Mouse (Mus musculus) gastrocnemius, adult 2 months (tissue): ENCODE data around the gene Ptprg. TPM values are rescaled to one million over a fixed set of nuclear protein-coding genes. Genes with fewer than 3 reads are reported as not detected.

Experiments
- DNase-seq: peaks from one replicate; pipeline ENCODE4 v3.0.0; 2022
- H3K27ac ChIP-seq: fragments of 200-600 bp; 2 replicates; pipeline ENCODE4 v1.8.1; 2022; ENCODE audit warnings: mild to moderate bottlenecking
- H3K4me3 ChIP-seq: fragments of 200-600 bp; 2 replicates; pipeline ENCODE4 v1.8.1; 2022; ENCODE audit warnings: mild to moderate bottlenecking, moderate library complexity
- CTCF ChIP-seq: fragments of 200-600 bp; IDR thresholded peaks from 2 replicates; pipeline ENCODE4 v1.8.1; 2022; ENCODE audit warnings: antibody characterized with exemption, mild to moderate bottlenecking, moderate library complexity
- intact Hi-C: fragments of 180-260 bp; cut with DNase I; formaldehyde crosslinking; loops from one replicate; pipeline ENCODE4 v1.15.1; 2025
- long read RNA-seq, 2 experiments: library from polyadenylated mRNA; stranded (forward); transcript quantifications; one replicate each; pipeline ENCODE4 v2.0.0; 2021
- total RNA-seq, 2 experiments: library from RNA; stranded (reverse); gene quantifications; 2 replicates each; pipeline ENCODE4 v1.2.3; 2021

Ptprg gene
- 10 to 100 TPM; 26.3 to 32.5 TPM for total RNA-seq
- long read RNA-seq, experiment 1, partial matches to known transcripts: 4 of 6 reads
- long read RNA-seq, experiment 1, other reads (novel, unspliced or antisense): 2 of 6 reads
- long read RNA-seq, experiment 2, partial matches to known transcripts: 3 of 4 reads
- long read RNA-seq, experiment 2, other reads (novel, unspliced or antisense): 1 of 4 reads

DNA sequence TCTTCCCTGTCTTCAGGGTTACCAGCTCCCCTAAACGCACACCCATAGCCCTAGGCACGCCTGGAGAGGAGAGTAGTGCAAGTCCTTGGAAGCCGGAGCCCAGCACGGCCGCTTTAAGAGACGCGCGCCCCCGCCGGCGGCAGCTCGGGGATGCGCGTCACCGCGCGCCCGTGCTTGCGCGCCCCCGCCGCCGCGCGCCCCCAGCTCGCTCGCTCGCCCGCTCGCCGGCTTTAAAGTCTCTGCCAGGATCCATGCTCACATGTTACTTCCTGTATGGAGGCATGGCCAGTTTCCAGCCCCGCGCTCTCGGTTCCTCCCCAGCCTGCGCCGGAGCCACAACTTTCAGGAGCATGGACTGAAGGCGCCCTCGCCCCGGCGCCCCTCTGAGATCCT is at the start of gene Ptprg:
Gene Ptprg (plus strand): TSS at position 260 of the 393 bp plus-strand sequence.
- no peak for TF ChIP-seq CTCF
- peak; percentile 93 for DNase-seq
- Histone ChIP-seq H3K27ac (peak within 1 kb of the TSS; percentile 93), H3K4me3 (peak within 1 kb of the TSS; percentile 79)
- intact Hi-C loops: loop anchor here (5.0 to 10.0 kb wide), 5 partner anchors 114 to 504 kb away; partner anchors contain the start of gene Fhit

DNA sequence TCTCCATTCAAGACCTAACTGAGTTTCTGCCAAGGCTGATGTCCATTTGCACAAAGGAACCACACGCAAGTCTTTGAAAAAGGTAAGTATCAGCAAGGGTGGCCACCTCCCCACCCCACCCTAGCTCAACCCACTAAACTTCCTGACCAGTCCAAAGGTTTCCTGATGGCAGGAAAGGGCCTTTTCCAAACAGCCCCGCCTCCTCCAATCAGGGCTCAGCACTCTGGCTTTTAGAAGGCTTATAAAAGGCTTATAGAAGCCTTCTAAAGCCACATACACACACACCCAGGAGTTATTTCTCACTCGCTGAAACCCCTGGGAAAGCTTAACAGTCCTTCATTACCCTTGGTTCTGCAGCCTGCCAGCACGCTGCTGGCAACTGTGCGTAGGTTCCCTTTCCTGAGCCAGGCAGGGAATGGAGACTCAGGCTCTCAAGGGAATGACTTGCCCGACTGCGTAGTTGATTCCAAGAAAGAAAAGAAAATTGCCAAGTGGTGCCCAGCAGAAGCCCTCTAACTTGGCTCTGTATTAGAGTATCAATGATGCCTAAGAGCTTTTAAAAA is 49.4 kb upstream of the Ptprg start:
- Histone ChIP-seq H3K4me3 (no peak overlapping the region), H3K27ac (no peak overlapping the region)
- DNase-seq: peak; percentile 25
- intact Hi-C loops: no loop called here
- TF ChIP-seq CTCF: no peak

DNA sequence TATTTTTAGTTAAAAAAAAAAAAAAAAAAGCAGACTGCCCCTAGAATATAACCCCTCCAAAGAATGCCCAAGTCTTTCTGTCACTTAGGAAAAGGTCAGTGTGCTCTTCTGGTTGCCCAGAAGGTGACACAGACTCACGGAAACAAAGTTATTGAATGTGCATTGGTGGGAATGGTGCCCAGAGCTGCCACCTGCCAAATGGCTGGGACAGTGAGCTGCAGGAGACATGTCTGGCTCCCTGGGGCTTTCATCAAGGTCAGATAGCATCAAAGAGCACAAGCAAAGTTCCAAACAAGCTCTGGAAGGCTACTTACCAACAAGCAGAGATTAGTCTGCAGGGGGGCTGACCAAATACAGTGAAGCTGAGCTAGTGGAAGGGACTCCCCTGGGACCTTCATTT is 43.2 kb upstream of the Ptprg start:
- H3K4me3 ChIP-seq: no peak overlapping the region
- intact Hi-C loops: no loop called here
- no peak overlapping the region for H3K27ac ChIP-seq
- peak; percentile 30 for DNase-seq
- no peak for TF ChIP-seq CTCF

DNA sequence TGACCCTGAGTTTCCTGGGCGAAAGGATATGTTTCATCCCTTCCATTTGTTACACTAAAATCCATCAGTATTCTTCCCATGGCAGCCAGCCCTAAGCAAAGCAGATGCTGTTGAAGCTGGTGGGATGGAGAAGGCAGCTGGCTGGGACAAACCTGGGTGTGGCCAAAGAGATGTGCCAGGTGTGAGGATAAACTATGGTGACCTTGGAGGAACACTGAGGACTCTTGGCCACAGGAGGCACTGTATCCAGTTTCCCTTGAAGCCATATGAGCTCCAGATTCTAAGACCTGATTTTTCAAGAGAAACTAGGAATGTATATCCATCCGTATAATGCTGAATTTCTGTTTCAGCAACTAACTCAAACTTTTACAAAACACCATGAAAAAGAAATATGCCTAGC is 34.2 kb upstream of the Ptprg start:
- DNase-seq: no peak

DNA sequence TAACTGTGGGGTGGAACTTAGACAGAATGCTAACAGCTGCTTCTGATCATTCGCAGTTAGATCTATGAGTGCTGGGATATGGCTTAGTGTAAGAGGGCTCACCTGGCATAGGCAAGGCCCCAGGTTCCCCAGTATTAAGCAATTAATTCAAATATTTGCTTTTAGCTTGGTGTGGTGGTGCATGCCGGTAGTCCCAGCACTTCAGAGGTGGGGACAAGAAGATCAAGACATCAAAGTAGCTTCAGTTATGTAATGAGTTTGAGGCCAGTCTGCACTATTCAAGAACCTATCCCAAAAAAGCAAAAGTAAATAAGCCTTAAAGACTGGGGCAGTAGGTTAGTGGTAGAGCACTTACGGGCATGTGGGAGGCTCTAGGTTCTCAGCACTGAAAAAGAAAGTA is 30.3 kb upstream of the Ptprg start:
- TF ChIP-seq CTCF: no peak
- no peak for DNase-seq
- H3K27ac ChIP-seq: no peak overlapping the region
- H3K4me3 ChIP-seq: no peak overlapping the region
- intact Hi-C loops: no loop called here

More for the DNA sequence above, 34.2 kb upstream of the Ptprg start:
- no peak overlapping the region for H3K4me3 ChIP-seq
- intact Hi-C loops: no loop called here
- no peak for TF ChIP-seq CTCF
- no peak overlapping the region for H3K27ac ChIP-seq

DNA sequence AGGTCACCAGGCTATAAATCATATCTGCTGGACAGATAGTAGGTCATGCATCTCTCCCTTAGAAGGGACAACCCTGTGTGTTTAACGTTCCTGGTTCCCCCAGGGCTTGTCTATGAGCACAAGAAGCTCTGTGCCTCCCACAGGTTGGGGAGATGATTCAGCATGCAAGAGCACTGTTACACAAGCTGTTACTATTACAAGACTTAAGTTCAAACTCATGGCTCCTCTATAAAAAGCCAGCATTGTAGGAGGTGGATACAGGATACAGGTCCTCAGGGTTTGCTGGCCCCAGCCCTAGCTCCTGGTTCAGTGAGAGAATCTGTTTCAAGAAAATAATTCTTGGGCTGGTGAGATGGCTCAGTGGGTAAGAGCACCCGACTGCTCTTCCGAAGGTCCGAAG is 23.7 kb upstream of the Ptprg start:
- H3K4me3 ChIP-seq: no peak overlapping the region
- intact Hi-C loops: no loop called here
- no peak overlapping the region for H3K27ac ChIP-seq
- TF ChIP-seq CTCF: no peak
- DNase-seq: no peak

DNA sequence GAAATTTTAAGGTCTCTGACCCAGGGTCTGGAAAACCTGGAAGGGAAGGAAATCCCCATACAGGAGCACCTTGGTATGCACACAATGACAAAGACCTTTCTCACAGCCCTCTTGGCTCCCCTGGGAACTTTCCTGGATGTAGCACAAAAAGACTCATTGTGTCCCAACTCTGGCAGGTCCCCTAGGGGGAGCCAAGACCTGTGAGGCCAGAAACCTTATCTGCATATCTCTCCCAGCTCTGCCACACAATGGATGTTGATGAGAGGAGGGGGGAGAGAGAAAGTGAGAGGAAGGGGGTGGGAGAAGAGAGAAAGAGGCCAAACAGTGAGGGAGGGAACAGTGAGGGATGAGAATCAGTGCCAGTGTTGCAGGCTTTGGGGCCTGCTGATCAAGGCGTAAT is 18.9 kb upstream of the Ptprg start:
- intact Hi-C loops: no loop called here
- no peak for DNase-seq
- Histone ChIP-seq H3K4me3 (no peak overlapping the region), H3K27ac (0 out of 2 replicates have a peak overlapping the region, but pooled peaks have one; percentile 28)
- peak; percentile 40 for TF ChIP-seq CTCF

DNA sequence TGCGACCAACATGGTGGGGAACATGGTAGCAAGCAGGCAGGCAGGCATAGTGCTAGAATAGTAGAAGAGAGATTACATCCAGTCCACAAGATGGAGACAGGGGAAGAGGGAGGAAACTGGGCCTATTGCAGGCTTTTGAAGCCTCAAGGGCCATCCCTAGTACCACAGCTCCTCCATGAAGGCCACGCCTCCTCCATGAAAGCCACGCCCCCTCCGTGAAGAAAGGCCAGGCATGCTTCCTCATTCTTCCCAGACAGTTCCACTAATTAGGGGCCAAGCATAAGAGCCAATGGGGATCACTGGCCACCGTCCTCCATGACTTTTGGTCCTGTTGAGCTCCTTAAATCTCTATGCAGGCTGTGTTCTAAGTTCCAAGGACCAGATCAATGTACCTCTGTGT is 17.2 kb upstream of the Ptprg start:
- DNase-seq: no peak
- TF ChIP-seq CTCF: no peak
- no peak overlapping the region for H3K4me3 ChIP-seq
- intact Hi-C loops: no loop called here
- H3K27ac ChIP-seq: no peak overlapping the region

DNA sequence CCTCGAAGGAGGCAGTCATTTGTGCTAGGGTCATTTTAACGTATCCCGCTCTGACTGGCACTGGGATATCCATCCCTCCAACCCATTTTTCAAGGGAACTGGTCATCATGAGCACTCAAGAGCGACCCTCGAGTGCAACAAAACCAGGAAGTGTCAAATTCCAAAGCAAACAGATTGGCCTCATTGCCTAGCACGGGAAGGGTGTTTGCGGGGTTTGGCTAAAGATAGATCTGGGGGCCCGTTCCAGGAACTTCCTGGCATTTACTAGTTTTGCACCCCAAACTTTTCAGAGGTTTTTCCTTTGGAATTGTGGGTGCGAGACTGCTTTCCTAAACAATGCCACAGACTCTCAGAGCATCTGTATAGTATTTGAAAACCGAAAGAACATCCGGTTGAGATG is 1.4 kb upstream of the Ptprg start:
- DNase-seq: no peak
- no peak for TF ChIP-seq CTCF
- peak overlapping the region; percentile 79 for H3K4me3 ChIP-seq
- intact Hi-C loops: loop anchor here (5.0 to 10.0 kb wide), 5 partner anchors 115 to 505 kb away; partner anchors contain the start of gene Fhit
- peak overlapping the region; percentile 93 for H3K27ac ChIP-seq

DNA sequence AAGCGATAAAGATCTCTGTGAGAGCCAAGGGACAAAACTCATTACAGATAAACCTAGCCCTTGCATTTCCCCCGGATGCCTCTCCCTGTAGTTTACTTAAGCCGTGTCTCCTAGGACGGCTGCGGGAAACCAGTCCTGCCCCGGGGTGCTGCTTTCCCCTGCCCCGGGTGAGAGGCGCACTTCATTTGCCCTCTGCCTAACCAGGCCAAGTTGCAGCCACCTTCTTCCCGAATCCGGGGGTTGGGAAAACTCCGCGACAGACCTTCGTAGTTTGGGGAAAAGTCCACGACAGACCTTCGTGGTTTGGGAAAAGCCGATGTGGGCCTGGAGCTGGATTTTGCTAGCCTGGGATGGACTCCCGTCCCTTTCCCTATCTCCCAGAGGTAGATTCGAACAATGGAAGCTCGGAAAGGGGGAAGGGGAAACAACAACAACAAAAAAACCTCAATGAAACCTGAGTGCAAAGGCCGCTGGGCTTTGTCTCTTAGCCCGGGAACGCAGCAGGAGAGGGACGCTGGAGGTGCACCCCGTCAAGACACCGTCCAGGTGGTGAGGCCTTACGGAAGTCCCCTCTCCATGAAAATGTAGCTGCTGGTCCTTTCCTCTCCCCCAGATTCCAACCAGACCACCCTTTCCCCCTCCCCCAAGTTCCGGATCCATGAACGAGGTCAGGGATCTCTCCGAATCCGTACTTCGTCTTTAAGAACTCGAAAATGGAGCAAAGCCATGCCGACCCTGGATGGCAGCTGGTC is 635 bp upstream of the Ptprg start:
- peak; percentile 59 for DNase-seq
- intact Hi-C loops: loop anchor here (5.0 to 10.0 kb wide), 5 partner anchors 115 to 505 kb away; partner anchors contain the start of gene Fhit
- no peak for TF ChIP-seq CTCF
- peak overlapping the region; percentile 79 for H3K4me3 ChIP-seq
- H3K27ac ChIP-seq: peak overlapping the region; percentile 93

DNA sequence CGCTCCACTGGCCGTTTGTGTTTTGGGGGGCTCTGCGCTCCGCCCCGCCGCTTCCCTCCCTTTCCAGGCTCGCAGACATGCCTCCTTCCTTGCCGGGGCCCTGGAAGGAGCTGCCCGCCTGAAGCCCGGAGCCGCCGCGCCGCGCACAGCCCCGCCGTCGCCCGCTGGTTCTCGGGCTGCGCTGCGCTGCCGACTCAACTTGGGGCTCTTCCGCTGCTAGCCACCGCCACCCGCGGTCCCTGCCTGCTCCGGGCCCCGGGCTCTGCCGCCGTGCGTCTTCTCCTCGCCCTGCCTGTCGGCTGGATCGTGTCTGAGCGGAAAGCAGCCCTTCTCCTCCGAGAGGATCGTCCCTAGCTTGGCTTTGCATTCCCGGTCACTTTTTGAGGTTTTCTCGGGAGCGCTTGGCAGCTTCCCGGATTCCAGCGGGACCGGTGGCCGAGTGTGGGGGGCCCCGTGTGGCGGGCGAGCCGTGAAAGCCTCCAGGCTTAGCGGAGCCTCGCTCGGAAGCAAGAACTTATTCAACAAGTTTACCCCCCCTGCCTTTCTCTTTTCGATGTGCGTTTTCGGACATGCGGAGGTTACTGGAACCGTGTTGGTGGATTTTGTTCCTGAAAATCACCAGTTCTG is 460 bp downstream of the Ptprg start:
- TF ChIP-seq CTCF: no peak
- DNase-seq: peak; percentile 78
- Histone ChIP-seq H3K4me3 (peak overlapping the region; percentile 79), H3K27ac (peak overlapping the region; percentile 93)
- intact Hi-C loops: loop anchor here (2.0 to 10.0 kb wide), 6 partner anchors 114 to 587 kb away; partner anchors contain the start of gene Fhit

DNA sequence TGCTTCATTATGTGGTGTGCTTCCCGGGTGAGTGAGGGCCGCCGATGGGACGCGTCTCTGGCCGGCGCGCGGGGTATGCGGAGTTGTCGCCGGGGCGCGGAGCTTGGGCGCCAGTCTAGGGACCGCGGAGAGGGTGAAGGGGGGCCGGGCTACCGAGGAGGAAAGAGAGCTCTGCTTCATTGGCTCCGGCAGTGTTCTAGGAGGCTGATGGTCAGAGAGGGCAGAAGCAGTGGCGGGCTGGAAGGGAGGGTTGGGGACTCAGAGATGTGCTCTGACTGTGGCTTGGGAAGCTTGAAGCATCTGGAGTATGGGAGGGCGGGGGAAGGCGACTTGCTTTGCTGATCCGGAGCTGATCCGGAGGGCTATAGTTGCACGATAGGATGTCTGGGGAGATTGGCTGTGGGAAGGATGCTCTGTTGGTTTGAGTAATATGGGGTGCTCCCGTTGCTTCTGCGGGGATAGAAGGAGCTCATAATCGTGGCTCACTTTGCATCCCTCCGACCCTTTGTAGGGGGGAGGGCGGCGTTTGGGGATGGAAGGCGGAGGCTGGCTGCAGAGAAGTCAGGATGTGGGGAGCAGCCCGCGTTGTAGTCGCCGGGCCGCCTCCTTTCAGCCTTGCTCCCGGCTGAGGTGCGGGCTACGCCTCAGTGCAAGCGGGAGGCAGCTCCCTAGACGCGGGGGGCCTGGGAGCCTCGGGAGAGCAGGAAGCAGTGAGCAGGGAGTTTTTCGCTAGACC is 1.1 kb downstream of the Ptprg start:
- Histone ChIP-seq H3K4me3 (peak overlapping the region; percentile 79), H3K27ac (peak overlapping the region; percentile 93)
- no peak for TF ChIP-seq CTCF
- DNase-seq: peak; percentile 80
- intact Hi-C loops: loop anchor here (2.0 to 10.0 kb wide), 7 partner anchors 88 to 586 kb away; partner anchors contain the start of gene Fhit
